Mouse (Mus musculus) layer of hippocampus, adult 6 months (tissue): Measurements from ENCODE around the gene Otor. TPM values are rescaled to one million over a fixed set of nuclear protein-coding genes. Genes with fewer than 3 reads are reported as not detected.

Source experiments
- long read RNA-seq, 2 experiments: library from polyadenylated mRNA; unstranded; transcript quantifications; one replicate each; pipeline ENCODE4 v2.0.0; 2019 to 2020
- polyA plus RNA-seq: library from polyadenylated mRNA; unstranded; fragments of <200 nt; fragmentation: Nextera tagmentation; gene quantifications from 2 replicates; pipeline ENCODE4 v1.2.3, GENCODE M21; 2021

The Otor gene
- polyA plus RNA-seq: not detected in 2 replicates
- long read RNA-seq, experiment 1: 0 reads
- long read RNA-seq, experiment 2: 0 reads

DNA sequence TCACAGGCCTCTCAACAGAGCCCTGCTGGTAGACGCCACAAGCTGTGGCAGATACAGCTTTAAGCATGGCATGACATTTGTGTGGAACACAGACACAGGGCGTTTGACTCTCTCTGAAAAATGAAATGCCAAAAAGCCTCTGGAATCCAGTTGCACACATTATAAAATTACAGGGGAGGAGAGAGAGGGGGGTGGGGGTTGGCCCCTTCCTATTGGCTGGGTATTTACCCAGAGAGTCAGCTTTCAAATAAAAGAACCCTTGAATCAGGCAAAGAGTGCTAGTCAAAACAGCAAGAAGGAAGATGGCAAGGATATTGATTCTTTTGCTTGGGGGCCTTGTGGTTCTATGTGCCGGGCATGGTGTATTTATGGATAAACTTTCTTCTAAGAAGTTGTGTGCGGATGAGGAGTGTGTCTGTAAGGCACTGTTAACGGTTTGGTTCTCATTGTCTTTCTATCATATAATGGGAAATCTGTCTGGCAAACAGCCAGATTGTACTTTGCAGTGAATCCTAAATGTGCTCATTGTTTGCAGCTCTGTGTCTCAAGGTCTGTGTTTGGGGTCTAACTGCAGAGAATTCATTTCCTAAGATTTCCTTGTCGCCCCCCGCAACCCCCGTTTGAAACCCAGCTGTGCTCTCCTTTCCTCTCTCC is at the start of gene Otor:
Gene Otor (plus strand): TSS at position 276 of the 654 bp plus-strand sequence.

GRCm38 (mm10) chr2:143062812-143063792 is 15.2 kb upstream of the Otor start, which contains the start of gene Snrpb2:
Snrpb2 (plus strand) TSS chr2:143063039.

Other genes with a start within 250 kb of the Otor start
- 1.5 and 2.2 TPM in 2 replicates for gene Kif16b, start 176.9 kb upstream of the Otor start, polyA plus RNA-seq
- 33.8 and 38.7 TPM in 2 replicates for gene Snrpb2, start 15.4 kb upstream of the Otor start, polyA plus RNA-seq